Mouse (Mus musculus): ENCODE data around the gene Fnbp1. TPM values are rescaled to one million over a fixed set of nuclear protein-coding genes. Genes with fewer than 3 reads are reported as not detected.

The Fnbp1 gene
- total RNA-seq, 2 experiments from 2014 or later: 97.8 to 101 TPM

DNA sequence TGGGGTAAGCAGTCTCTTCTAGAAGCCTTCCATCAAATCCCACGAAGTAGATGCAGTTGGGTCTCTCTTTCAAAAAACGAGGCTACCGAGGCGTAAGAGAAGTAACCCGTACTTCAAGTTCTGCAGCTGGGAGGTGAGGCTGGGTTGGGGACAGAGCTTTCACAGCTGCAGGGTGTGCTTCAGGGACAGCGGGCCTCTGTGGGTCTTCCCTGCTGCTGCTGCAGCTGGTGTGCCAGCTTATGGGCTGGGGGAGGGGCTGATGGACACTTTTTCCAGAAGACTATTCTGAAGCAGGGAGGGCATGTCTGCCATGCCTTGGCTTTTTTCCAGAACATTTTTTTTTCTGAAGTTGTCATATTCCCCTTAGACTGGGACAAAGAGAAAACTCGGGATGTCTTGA, 158.8 kb downstream of the Fnbp1 start:
- DNase-seq (ENCODE audit: low spot score in 2 of 2): no peak

DNA sequence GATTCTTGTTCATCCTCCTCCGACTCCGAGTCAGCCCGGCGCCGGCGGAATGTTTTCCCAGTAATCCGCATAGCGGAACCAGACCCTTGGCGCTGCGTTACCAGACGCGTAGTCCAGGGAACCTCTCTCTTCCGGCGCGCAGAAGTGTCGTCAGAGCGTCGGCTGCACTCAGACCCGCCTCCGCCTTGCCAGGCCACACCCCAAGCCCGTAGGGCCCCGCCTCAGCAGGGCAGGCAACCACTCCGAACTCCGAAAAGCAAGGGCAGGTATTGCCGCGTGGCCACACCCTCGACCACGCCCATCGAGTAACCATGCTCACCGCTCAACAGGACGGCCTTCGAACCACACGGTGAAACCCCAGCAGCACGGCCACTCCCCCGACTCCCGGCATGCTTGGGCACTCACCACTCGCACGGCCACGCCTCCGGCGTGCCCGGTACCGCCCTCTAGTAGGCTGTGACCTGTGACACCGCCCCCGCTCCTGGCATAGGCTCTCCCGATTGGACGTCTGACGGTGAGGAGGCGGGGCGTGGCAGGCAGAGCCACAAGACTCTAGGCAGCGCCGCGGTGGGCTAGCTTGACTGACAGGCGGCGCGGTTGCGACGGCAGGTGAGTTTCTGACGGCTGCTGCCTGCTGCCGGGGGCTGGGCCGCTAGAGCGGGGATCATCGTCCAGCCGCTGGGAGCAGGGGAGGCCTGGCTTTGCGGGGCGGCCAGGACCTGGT, 159.9 kb downstream of the Fnbp1 start, which contains the start of the genes BC005624 and Usp20:
Gene BC005624 (minus strand): TSS at position 412 of the 724 bp plus-strand sequence.
Gene Usp20 (plus strand): TSS at position 490 of the 724 bp plus-strand sequence.
- peak; percentile 99 to 100 for DNase-seq (ENCODE audit: low spot score in 2 of 2)

Other genes starting within 250 kb of the Fnbp1 start
- gene Ptges, start 212.1 kb downstream of the Fnbp1 start, total RNA-seq (2021): 1 to 10 TPM; 7.1 to 9.8 TPM
- 10 to 100 TPM; 27.4 to 30.2 TPM for gene Tor1b, start 189.0 kb downstream of the Fnbp1 start, total RNA-seq (2021)
- gene Tor1a, start 174.1 kb downstream of the Fnbp1 start, total RNA-seq (2021): 10 to 100 TPM; 37.3 to 40.0 TPM
- gene BC005624, start 159.8 kb downstream of the Fnbp1 start, total RNA-seq (2021): 10 to 100 TPM; 68.6 to 71.2 TPM
- 10 to 100 TPM; 69.2 to 81.8 TPM for gene Usp20, start 159.7 kb downstream of the Fnbp1 start, total RNA-seq (2021)
- 10 to 100 TPM; 42.9 to 45.1 TPM for gene Gpr107, start 10.3 kb upstream of the Fnbp1 start, total RNA-seq (2021)
- gene Ncs1, start 103.8 kb upstream of the Fnbp1 start, total RNA-seq (2021): 100 to 1,000 TPM; 236 to 243 TPM
- under 1 TPM; 0.30 to 0.73 TPM for gene Hmcn2, start 172.4 kb upstream of the Fnbp1 start, total RNA-seq (2021)